ENCODE assay signal across 15 mouse cellular contexts in the genomic region with DNA sequence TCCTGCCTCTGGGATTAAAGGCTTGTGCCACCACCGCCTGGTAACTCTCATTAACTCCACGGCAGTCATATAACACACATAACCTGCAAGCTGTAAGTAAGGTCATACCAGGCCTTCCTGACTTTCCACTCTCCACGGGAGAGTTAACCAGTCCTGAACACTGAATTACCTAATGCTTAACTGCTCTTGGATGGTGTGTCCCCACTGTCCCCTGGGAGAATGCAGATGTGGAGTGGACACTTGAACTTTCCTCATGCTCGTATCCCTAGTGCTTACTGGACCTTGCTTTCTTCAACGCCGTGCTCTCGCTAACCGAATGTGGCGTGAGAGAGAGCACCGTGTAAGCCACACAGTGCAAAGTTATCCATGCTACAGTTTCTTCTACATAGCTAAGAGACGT.
"Had no signal": no experiment of that assay in that cellular context is flagged by ENCODE, and none has a peak within 500 bp of the region (broad histone marks: within the 10 kb centered on the region; RNA-seq: fewer than 3 reads in every experiment).

No protein-coding gene starts in this region.

- H3K9me3 ChIP-seq: limb, embryonic 15.5 days; liver, embryonic 13.5 days; lung, embryonic 15.5 days; midbrain, embryonic 15.5 days; neural tube, embryonic 13.5 days; stomach, embryonic 15.5 days had no signal

- ATAC-seq: liver, postnatal 0 days; midbrain, embryonic 15.5 days had no signal

- H3K36me3 ChIP-seq: lung, embryonic 15.5 days; midbrain, embryonic 15.5 days; neural tube, embryonic 13.5 days; stomach, embryonic 15.5 days had no signal

- H3K27ac ChIP-seq: left cerebral cortex, adult 2 months; limb, embryonic 15.5 days; liver, embryonic 13.5 days; lung, embryonic 15.5 days; midbrain, embryonic 15.5 days; neural tube, embryonic 13.5 days; stomach, embryonic 15.5 days had no signal

- DNase-seq: liver, embryonic 13.5 days; liver, postnatal 0 days; lung, postnatal 36 days; retina, postnatal 1 day; right cerebral cortex, postnatal 4 days; spleen, adult 18-20 months; thymus, adult 2 months; thymus, postnatal 25 days had no signal

- H3K9ac ChIP-seq: limb, embryonic 15.5 days; liver, embryonic 13.5 days; liver, postnatal 0 days; lung, embryonic 15.5 days; midbrain, embryonic 15.5 days; neural tube, embryonic 13.5 days; stomach, embryonic 15.5 days had no signal

- H3K4me3 ChIP-seq: left cerebral cortex, adult 2 months; limb, embryonic 15.5 days; liver, embryonic 13.5 days; lung, embryonic 15.5 days; midbrain, embryonic 15.5 days; neural tube, embryonic 13.5 days; stomach, embryonic 15.5 days had no signal

- H3K4me2 ChIP-seq: limb, embryonic 15.5 days; liver, embryonic 13.5 days; lung, embryonic 15.5 days; midbrain, embryonic 11.5 days; midbrain, embryonic 15.5 days; neural tube, embryonic 13.5 days; stomach, embryonic 15.5 days had no signal

- H3K27me3 ChIP-seq: limb, embryonic 15.5 days; liver, embryonic 13.5 days; lung, embryonic 15.5 days; midbrain, embryonic 15.5 days; neural tube, embryonic 13.5 days; stomach, embryonic 15.5 days had no signal
